Mouse (Mus musculus) liver, embryonic 14.5 days (tissue): ENCODE measurements around the gene Add3. TPM values are rescaled to one million over a fixed set of nuclear protein-coding genes. Genes with fewer than 3 reads are reported as not detected.

Experiments
- ATAC-seq: fragments of 200-750 bp; cut with Nextera tagmentation; 2 replicates; pipeline ENCODE4 v1.8.0; 2017; ENCODE audit warnings: moderate number of reproducible peaks, mild to moderate bottlenecking, moderate library complexity; ENCODE audit not compliant: insufficient read depth
- DNase-seq, 3 experiments: peaks; one replicate each; pipeline ENCODE4 v3.0.0-alpha.2; 2012 to 2013; ENCODE audit warnings: low read depth in 3 of 3, low spot score in 3 of 3
- H3K27ac ChIP-seq: fragments of 300-500 bp; sonication (generic); 2 replicates; pipeline ENCODE4 v1.5.1; 2014; ENCODE audit warnings: moderate library complexity, mild to moderate bottlenecking, control low read depth, inconsistent platforms
- H3K27me3 ChIP-seq: fragments of 300-500 bp; sonication (generic); 2 replicates; pipeline ENCODE4 v1.6.1; 2014; ENCODE audit warnings: mild to moderate bottlenecking, low read length, moderate library complexity; ENCODE audit not compliant: control insufficient read depth, insufficient read depth
- H3K36me3 ChIP-seq: fragments of 300-500 bp; sonication (generic); replicated peaks from 2 replicates; pipeline ENCODE4 v1.6.1; 2014; ENCODE audit warnings: low read depth; ENCODE audit not compliant: control insufficient read depth, insufficient read depth
- H3K4me1 ChIP-seq, 2 experiments: fragments of 200-500 bp in 1 of 2; fragments of 300-500 bp in 1 of 2; sonication (generic) in 1 of 2; replicated peaks; 2 replicates each; pipeline ENCODE4 v1.6.1; 2012 to 2014; ENCODE audit warnings: antibody characterized with exemption in 1 of 2, inconsistent platforms in 1 of 2, low read length in 1 of 2; ENCODE audit not compliant: control insufficient read depth in 2 of 2, insufficient read depth in 2 of 2
- H3K4me2 ChIP-seq: fragments of 300-500 bp; sonication (generic); 2 replicates; pipeline ENCODE4 v1.6.1; 2014; ENCODE audit warnings: low read depth, mild to moderate bottlenecking, control low read depth, moderate library complexity
- H3K4me3 ChIP-seq, 2 experiments: fragments of 200-500 bp in 1 of 2; fragments of 300-500 bp in 1 of 2; sonication (generic) in 1 of 2; 2 replicates each; pipeline ENCODE4 v1.5.1; 2012 to 2014; ENCODE audit warnings: low read depth in 2 of 2, low read length in 2 of 2, mild to moderate bottlenecking in 2 of 2, control low read depth in 1 of 2, inconsistent platforms in 1 of 2, moderate library complexity in 1 of 2; ENCODE audit not compliant: insufficient read depth in 1 of 2
- H3K9ac ChIP-seq: fragments of 300-500 bp; sonication (generic); replicated peaks from 2 replicates; pipeline ENCODE4 v1.6.1; 2014; ENCODE audit warnings: mild to moderate bottlenecking, control low read depth, moderate library complexity
- H3K9me3 ChIP-seq: fragments of 300-500 bp; sonication (generic); 2 replicates; pipeline ENCODE4 v1.6.1; 2016; ENCODE audit warnings: low read length, mixed read lengths; ENCODE audit not compliant: control insufficient read depth
- CTCF ChIP-seq: IDR thresholded peaks from 2 replicates; pipeline ENCODE4 v1.5.1; 2016; ENCODE audit warnings: antibody characterized with exemption, low read depth, control low read depth
- EP300 ChIP-seq: IDR thresholded peaks from 2 replicates; pipeline ENCODE4 v1.6.1; 2016; ENCODE audit warnings: antibody characterized with exemption, low read depth
- WGBS: fragments of 180-500 bp; shearing (Covaris S2); extraction: QIAGEN DNeasy Blood & Tissue Kit; methylation state at CpG from one replicate; pipeline ENCODE4 v1.1.7; 2014; ENCODE audit not compliant: insufficient replicate concordance; 5-methylcytosine and 5-hydroxymethylcytosine counted together
- polyA plus RNA-seq, 2 experiments: library from polyadenylated mRNA; depleted of rRNA in 1 of 2; stranded (reverse) in 1 of 2; unstranded in 1 of 2; fragments of >200 nt; fragmentation: Nextera tagmentation in 1 of 2; extraction: Ambion mirVana in 1 of 2; gene quantifications; 2 replicates each; pipeline versions ENCODE4 v1.2.1 to v1.2.3; 2012 to 2014

Gene Add3
- polyA plus RNA-seq, 2 experiments, result 12.7 to 21.7 TPM

- Histone ChIP-seq H3K27me3 (no peaks in the 10 kb centered on the region), H3K9ac (no peak overlapping the region), H3K27ac (no peak overlapping the region), H3K4me2 (no peak overlapping the region), H3K4me1 (peaks cover 30 to 43% of the 10 kb centered on the region in 2 experiments), H3K36me3 (no peaks in the 10 kb centered on the region), H3K4me3 (no peak overlapping the region), H3K9me3 (no peaks in the 10 kb centered on the region)
- no peak for TF ChIP-seq EP300
- TF ChIP-seq CTCF, result no peak
- DNase-seq (no peak), ATAC-seq (no peak)
- WGBS, result 33% methylated on average over 2 of the region's 2 CpGs
Observed at GRCm38 (mm10) chr19:53125679-53126078, 14.6 kb upstream of the Add3 start.

- 29% methylated on average over 4 of the region's 4 CpGs for WGBS
- peak overlapping the region; percentile 23 for H3K4me2 ChIP-seq
- no peak overlapping the region for H3K4me3 ChIP-seq
- ATAC-seq (peak; percentile 59), DNase-seq (no peak)
- H3K27ac ChIP-seq, result no peak overlapping the region
- no peaks in the 10 kb centered on the region for H3K36me3 ChIP-seq
- no peaks in the 10 kb centered on the region for H3K9me3 ChIP-seq
- no peak for TF ChIP-seq EP300
- no peak for TF ChIP-seq CTCF
- H3K9ac ChIP-seq, result peak overlapping the region; percentile 25; the same call in 1 of the 2 replicates
- no peaks in the 10 kb centered on the region; the same call in 1 of the 2 replicates for H3K27me3 ChIP-seq
- peaks cover 30 to 45% of the 10 kb centered on the region in 2 experiments for H3K4me1 ChIP-seq
Observed at GRCm38 (mm10) chr19:53126546-53126945, 13.7 kb upstream of the Add3 start.

- ATAC-seq (no peak), DNase-seq (no peak)
- Histone ChIP-seq H3K36me3 (no peaks in the 10 kb centered on the region), H3K9me3 (no peaks in the 10 kb centered on the region), H3K27me3 (no peaks in the 10 kb centered on the region; the same call in 1 of the 2 replicates), H3K27ac (no peak overlapping the region), H3K4me2 (peak overlapping the region; percentile 33), H3K9ac (no peak overlapping the region), H3K4me1 (peaks cover 30 to 45% of the 10 kb centered on the region in 2 experiments), H3K4me3 (no peak overlapping the region)
- TF ChIP-seq EP300 (no peak), CTCF (no peak)
- WGBS, result 29% methylated on average over 18 of the region's 18 CpGs
Observed at GRCm38 (mm10) chr19:53127320-53128291, 12.6 kb upstream of the Add3 start.

- ATAC-seq, result no peak
- TF ChIP-seq EP300 (no peak), CTCF (no peak)
- Histone ChIP-seq H3K36me3 (no peaks in the 10 kb centered on the region), H3K27ac (no peak overlapping the region), H3K4me2 (peak overlapping the region; percentile 33), H3K9me3 (no peaks in the 10 kb centered on the region), H3K27me3 (no peaks in the 10 kb centered on the region; the same call in 1 of the 2 replicates), H3K4me1 (peaks cover 30 to 43% of the 10 kb centered on the region in 2 experiments), H3K4me3 (no peak overlapping the region), H3K9ac (no peak overlapping the region)
- WGBS, result 21% methylated on average over 13 of the region's 13 CpGs
- DNase-seq, result no peak
Observed at GRCm38 (mm10) chr19:53128494-53129337, 11.5 kb upstream of the Add3 start.
